Mouse (Mus musculus) intestine, postnatal 0 days (tissue): Measurements from ENCODE around the gene Mrps9. TPM values are rescaled to one million over a fixed set of nuclear protein-coding genes. Genes with fewer than 3 reads are reported as not detected.

Experiments used
- ATAC-seq: fragments of 200-750 bp; cut with Nextera tagmentation; 2 replicates; pipeline ENCODE4 v1.8.0; 2017; ENCODE audit warnings: mild to moderate bottlenecking, moderate TSS enrichment, moderate library complexity
- H3K27ac ChIP-seq: fragments of 300-500 bp; sonication (generic); 2 replicates; pipeline ENCODE4 v1.5.1; 2014; ENCODE audit warnings: mild to moderate bottlenecking, low read depth, low read length, moderate library complexity
- H3K27me3 ChIP-seq: fragments of 300-500 bp; sonication (generic); replicated peaks from 2 replicates; pipeline ENCODE4 v1.6.1; 2014; ENCODE audit warnings: low read length, mixed read lengths; ENCODE audit not compliant: control insufficient read depth, insufficient read depth
- H3K36me3 ChIP-seq: fragments of 300-500 bp; sonication (generic); 2 replicates; pipeline ENCODE4 v1.6.1; 2014; ENCODE audit warnings: mild to moderate bottlenecking, moderate library complexity; ENCODE audit not compliant: control insufficient read depth, insufficient read depth
- H3K4me1 ChIP-seq: fragments of 300-500 bp; sonication (generic); replicated peaks from 2 replicates; pipeline ENCODE4 v1.6.1; 2014; ENCODE audit warnings: antibody characterized with exemption, low read length, mixed read lengths; ENCODE audit not compliant: control insufficient read depth, insufficient read depth
- H3K4me2 ChIP-seq: fragments of 300-500 bp; sonication (generic); replicated peaks from 2 replicates; pipeline ENCODE4 v1.6.1; 2014; ENCODE audit warnings: low read depth, mild to moderate bottlenecking, moderate library complexity
- H3K4me3 ChIP-seq: fragments of 300-500 bp; sonication (generic); 2 replicates; pipeline ENCODE4 v1.5.1; 2014; ENCODE audit warnings: low read depth, low read length
- H3K9ac ChIP-seq: fragments of 300-500 bp; sonication (generic); 2 replicates; pipeline ENCODE4 v1.6.1; 2014; ENCODE audit warnings: mild to moderate bottlenecking, low read depth, low read length
- H3K9me3 ChIP-seq: fragments of 300-500 bp; sonication (generic); 2 replicates; pipeline ENCODE4 v1.6.1; 2016; ENCODE audit warnings: mixed run types; ENCODE audit not compliant: control insufficient read depth
- CTCF ChIP-seq: sonication (generic); IDR thresholded peaks from 2 replicates; pipeline ENCODE4 v1.5.1; 2016; ENCODE audit warnings: low read depth, mild to moderate bottlenecking, control low read depth, antibody characterized with exemption, moderate library complexity
- WGBS: fragments of 180-500 bp; shearing (Covaris S2); extraction: QIAGEN DNeasy Blood & Tissue Kit; methylation state at CpG from one replicate; pipeline ENCODE4 v1.1.7; 2014; 5-methylcytosine and 5-hydroxymethylcytosine counted together
- polyA plus RNA-seq: library from polyadenylated mRNA; unstranded; fragments of >200 nt; fragmentation: Nextera tagmentation; extraction: Ambion mirVana; gene quantifications from 2 replicates; pipeline ENCODE4 v1.2.1, GENCODE M21; 2015

The Mrps9 gene
- polyA plus RNA-seq, result 37.1 and 38.3 TPM in 2 replicates

DNA sequence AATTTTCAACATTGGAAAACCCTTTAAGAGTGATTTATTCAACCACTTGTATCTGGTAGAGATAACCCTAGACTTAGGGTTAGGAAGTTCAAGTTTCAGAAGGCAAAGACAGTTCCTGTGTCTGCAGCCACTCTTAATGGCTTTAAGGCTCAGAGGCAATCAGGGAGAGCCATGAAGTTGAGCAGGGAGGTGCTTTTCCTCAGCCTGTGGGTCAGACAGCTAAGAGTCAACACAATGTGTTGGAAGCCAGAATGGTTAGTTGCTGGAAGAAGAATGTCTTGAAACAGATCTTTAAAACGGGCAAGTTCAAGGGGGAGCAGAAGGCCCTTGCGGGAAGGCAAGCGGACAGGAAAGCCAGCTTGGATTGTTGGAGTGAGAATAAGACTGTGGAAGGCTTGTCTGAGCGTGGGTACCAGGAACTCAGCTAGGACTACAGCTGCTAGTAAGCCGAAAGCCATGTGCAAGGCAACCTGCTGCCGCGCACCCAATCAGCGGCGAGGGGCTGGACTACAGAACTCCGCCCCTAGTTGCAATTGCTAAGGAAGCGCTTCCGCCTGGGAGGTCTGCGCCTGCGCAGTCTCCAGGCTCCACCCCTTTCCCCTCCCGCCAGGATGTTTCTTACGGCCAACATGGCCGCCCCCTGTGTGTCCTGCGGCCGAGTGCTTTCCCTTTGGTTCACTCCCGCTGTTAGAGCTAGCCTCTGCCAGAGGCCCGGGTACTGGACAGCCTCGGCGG, at the start of gene Mrps9:
Gene Mrps9 (plus strand): TSS at position 571 of the 735 bp plus-strand sequence.
- Histone ChIP-seq H3K4me2 (peak within 1 kb of the TSS; percentile 68), H3K9me3 (no peaks in the 10 kb centered on the region), H3K36me3 (no peaks in the 10 kb centered on the region), H3K9ac (peak within 1 kb of the TSS; percentile 80), H3K27me3 (no peaks in the 10 kb centered on the region), H3K4me3 (peak within 1 kb of the TSS; percentile 94), H3K27ac (peak within 1 kb of the TSS; percentile 69), H3K4me1 (no peaks in the 10 kb centered on the region)
- under 1% methylated on average over 23 of the region's 23 CpGs for WGBS
- no peak for TF ChIP-seq CTCF
- ATAC-seq, result peak; percentile 99

GRCm38 (mm10) chr1:42813301-42813845, 37.7 kb upstream of the Mrps9 start:
- ATAC-seq, result no peak
- no peak for TF ChIP-seq CTCF
- Histone ChIP-seq H3K9me3 (no peaks in the 10 kb centered on the region), H3K4me2 (no peak overlapping the region), H3K4me3 (no peak overlapping the region), H3K27ac (no peak overlapping the region), H3K4me1 (no peaks in the 10 kb centered on the region), H3K36me3 (no peaks in the 10 kb centered on the region), H3K9ac (no peak overlapping the region), H3K27me3 (no peaks in the 10 kb centered on the region)
- 82% methylated on average over 6 of the region's 6 CpGs for WGBS

- H3K27me3 ChIP-seq, result no peaks in the 10 kb centered on the region
- ATAC-seq, result no peak
- no peaks in the 10 kb centered on the region for H3K9me3 ChIP-seq
- H3K27ac ChIP-seq, result no peak overlapping the region
- no peak for TF ChIP-seq CTCF
- H3K9ac ChIP-seq, result no peak overlapping the region
- no peaks in the 10 kb centered on the region for H3K36me3 ChIP-seq
- WGBS, result 72% methylated on average over 15 of the region's 15 CpGs
- H3K4me2 ChIP-seq, result no peak overlapping the region
- no peak overlapping the region for H3K4me3 ChIP-seq
- H3K4me1 ChIP-seq, result no peaks in the 10 kb centered on the region
Observed at GRCm38 (mm10) chr1:42814798-42815619, 36.0 kb upstream of the Mrps9 start.

DNA sequence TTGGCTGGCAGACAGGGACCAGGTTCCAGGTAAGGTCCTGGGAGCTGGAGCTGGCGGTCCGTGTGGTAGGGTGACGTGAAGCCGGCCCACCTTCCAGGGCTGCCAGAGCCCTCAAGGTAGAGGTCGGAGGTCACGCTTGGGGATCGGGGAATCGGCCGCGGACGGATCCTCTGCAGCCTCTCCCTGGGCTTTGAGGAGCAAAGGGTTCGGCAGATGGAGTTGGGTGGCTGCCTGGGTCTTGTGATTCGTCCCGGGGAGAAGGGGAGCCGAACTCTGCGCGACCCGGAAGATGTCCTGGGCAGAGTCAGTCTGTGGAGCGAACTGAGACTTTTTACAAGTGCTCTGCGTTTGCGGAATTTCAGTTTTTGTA, 350 bp downstream of the Mrps9 start:
- Histone ChIP-seq H3K27me3 (no peaks in the 10 kb centered on the region), H3K4me3 (peak overlapping the region; percentile 94), H3K4me1 (no peaks in the 10 kb centered on the region), H3K27ac (peak overlapping the region; percentile 69), H3K9me3 (no peaks in the 10 kb centered on the region), H3K4me2 (peak overlapping the region; percentile 68), H3K36me3 (no peaks in the 10 kb centered on the region), H3K9ac (peak overlapping the region; percentile 80)
- TF ChIP-seq CTCF, result no peak
- under 1% methylated on average over 21 of the region's 21 CpGs for WGBS
- peak; percentile 75 for ATAC-seq

DNA sequence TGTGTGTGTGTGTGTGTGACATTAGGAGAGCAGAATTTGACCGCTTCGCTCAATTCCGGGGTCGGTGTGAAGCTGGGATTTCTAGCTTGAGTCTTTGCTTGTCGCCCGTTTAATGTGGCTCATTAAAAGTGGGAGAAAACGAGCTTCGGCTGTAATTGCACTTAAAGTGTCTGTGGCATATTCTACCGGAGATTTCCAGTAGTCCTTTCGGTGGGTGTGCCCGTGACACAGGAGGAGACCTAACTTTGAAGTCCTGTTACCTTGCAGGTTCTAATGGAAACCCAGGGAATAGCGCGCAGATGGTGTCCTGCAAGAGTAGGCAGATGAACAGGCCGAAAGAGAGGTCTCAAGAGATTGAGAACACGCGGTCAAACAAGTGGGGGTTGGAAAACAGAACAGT, 777 bp downstream of the Mrps9 start:
- H3K9me3 ChIP-seq, result no peaks in the 10 kb centered on the region
- TF ChIP-seq CTCF, result no peak
- H3K4me1 ChIP-seq, result no peaks in the 10 kb centered on the region
- peak overlapping the region; percentile 94 for H3K4me3 ChIP-seq
- H3K27me3 ChIP-seq, result no peaks in the 10 kb centered on the region
- WGBS, result 3% methylated on average over 16 of the region's 16 CpGs
- H3K27ac ChIP-seq, result 0 out of 2 replicates have a peak overlapping the region, but pooled peaks have one; percentile 69
- peak overlapping the region; percentile 68 for H3K4me2 ChIP-seq
- ATAC-seq, result no peak
- H3K36me3 ChIP-seq, result no peaks in the 10 kb centered on the region
- peak overlapping the region; percentile 80 for H3K9ac ChIP-seq

DNA sequence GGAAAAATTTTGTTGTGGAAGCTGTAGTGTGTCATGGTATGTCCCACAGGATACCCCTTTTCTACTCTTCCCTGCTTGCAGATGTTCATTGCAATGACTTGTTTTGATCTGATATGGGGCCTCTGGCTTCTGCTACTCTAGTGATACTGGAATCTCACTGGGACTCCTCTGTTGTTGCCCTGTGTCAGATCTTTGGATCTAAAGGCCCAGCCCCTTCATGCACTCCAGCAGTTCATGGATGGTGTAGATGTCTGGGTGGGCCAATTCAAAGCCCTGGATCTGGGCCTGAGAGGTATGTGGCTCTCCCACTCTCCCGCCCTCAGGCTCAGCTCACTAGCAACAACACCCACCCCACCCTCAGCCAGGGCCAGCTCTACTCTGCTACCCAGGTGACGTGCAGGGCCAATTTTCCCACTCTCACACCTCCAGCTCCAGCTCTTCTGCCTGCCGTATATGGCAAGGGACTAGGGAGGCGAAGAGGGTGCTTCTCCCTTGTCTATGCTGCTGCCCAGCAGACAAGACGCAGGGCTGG, 13.8 kb downstream of the Mrps9 start:
- Histone ChIP-seq H3K4me3 (no peak overlapping the region), H3K9me3 (no peaks in the 10 kb centered on the region), H3K27ac (no peak overlapping the region), H3K36me3 (peaks cover 19% of the 10 kb centered on the region; the same call in 1 of the 2 replicates), H3K4me2 (no peak overlapping the region), H3K27me3 (no peaks in the 10 kb centered on the region), H3K9ac (no peak overlapping the region), H3K4me1 (no peaks in the 10 kb centered on the region)
- over 99% methylated on average over 5 of the region's 5 CpGs for WGBS
- no peak for TF ChIP-seq CTCF
- no peak for ATAC-seq
